Mouse (Mus musculus) cortical plate, adult 2 months (tissue): Measurements from ENCODE around the gene Lrrc42.

ENCODE experiments used
- CTCF ChIP-seq: fragments of 200-500 bp; IDR thresholded peaks from 2 replicates; pipeline ENCODE4 v1.5.1; 2011; ENCODE audit warnings: mild to moderate bottlenecking, control low read depth, low read length; ENCODE audit not compliant: insufficient read depth; ENCODE audit errors: extremely low read depth
- POLR2A ChIP-seq: fragments of 200-500 bp; IDR thresholded peaks from 2 replicates; pipeline ENCODE4 v1.6.1; 2011; ENCODE audit warnings: mild to moderate bottlenecking, low read length, control low read depth; ENCODE audit not compliant: insufficient read depth; ENCODE audit errors: extremely low read depth

DNA sequence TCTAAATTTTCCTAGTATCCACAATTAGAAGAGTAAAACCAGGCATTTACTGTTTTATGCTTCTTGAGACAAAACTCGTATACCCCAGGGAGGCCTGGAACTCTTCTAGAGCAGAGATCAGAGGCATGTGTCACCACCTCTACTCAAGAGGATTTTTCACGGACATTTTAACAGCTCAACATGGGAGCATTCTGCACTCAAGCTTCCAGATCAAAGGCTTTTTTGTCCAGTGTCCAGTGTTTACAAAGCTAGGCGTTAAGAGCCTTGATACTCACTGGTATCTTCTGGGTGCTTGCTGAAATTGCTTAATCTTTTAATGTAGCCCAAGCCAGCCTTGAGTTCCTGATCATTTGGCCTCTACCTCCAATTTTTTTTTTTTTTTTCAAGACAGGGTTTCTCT is 21.1 kb downstream of the Lrrc42 start:
- TF ChIP-seq CTCF (no peak), POLR2A (no peak)
